Mouse (Mus musculus): Measurements from ENCODE around the gene Prkar2a. TPM values are rescaled to one million over a fixed set of nuclear protein-coding genes. Genes with fewer than 3 reads are reported as not detected.

Gene Prkar2a
- polyA plus RNA-seq, 1 experiment from 2014 or later: 54.1 TPM

DNA sequence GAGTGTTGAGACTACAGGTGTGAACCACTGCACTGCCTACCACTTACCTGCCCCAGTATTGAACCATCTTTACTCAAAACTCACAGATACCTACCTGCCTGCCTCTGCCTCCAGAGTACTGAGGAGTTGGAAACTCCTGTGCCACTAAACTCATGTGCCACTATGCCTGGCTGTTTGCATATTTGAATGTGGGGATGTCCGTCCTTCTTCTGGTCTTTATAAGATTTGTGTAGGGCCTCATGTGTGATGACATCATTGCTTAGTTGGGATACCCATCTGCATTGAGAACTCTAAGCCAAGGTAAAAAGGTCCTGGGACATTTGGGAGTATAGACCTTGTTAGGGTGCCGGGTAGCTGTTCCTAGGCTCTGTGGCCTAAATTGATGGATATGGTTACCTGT, 98.0 kb downstream of the Prkar2a start:
- Histone ChIP-seq H3K9ac (ENCODE audit: low read length) (no peak overlapping the region), H3K4me1 (replicated peaks; ENCODE audit: control insufficient read depth, insufficient read depth, low read length) (peaks cover 15% of the 10 kb centered on the region), H3K9me3 (ENCODE audit: control insufficient read depth, low read length) (no peaks in the 10 kb centered on the region), H3K27me3 (ENCODE audit: control insufficient read depth, insufficient read depth, low read length) (no peaks in the 10 kb centered on the region), H3K4me2 (ENCODE audit: low read depth, low read length, severe bottlenecking) (no peak overlapping the region), H3K27ac (ENCODE audit: low read depth, low read length) (no peak overlapping the region), H3K36me3 (ENCODE audit: control insufficient read depth, insufficient read depth, low read length) (no peaks in the 10 kb centered on the region), H3K4me3 (ENCODE audit: low read depth, low read length) (no peak overlapping the region)
- DNase-seq (ENCODE audit: low spot score): no peak
- no peak for ATAC-seq (replicated peaks; ENCODE audit: low FRiP score)
- WGBS: 93% methylated on average over 2 of the region's 2 CpGs

DNA sequence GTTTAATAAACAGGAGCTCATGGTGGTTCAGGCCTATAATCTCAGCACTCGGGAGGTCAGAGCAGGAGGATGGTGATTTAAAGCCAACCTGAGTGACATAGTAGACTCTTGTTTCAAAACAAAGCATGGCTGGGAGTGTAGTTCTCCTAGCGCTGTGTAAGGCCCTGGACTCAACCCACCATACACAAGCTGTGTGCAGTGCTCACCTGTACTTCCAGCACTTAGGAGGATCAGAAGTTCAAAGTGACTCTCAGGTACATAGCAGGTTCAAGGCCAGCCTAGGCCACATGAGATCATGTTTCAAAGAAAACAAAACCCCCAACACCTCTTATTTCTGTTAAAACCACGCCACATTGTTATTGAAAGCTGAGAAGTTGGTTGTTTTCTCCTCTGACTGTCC, 99.6 kb downstream of the Prkar2a start:
- Histone ChIP-seq H3K27me3 (ENCODE audit: control insufficient read depth, insufficient read depth, low read length) (no peaks in the 10 kb centered on the region), H3K9me3 (ENCODE audit: control insufficient read depth, low read length) (no peaks in the 10 kb centered on the region), H3K4me2 (ENCODE audit: low read depth, low read length, severe bottlenecking) (no peak overlapping the region), H3K4me1 (replicated peaks; ENCODE audit: control insufficient read depth, insufficient read depth, low read length) (peaks cover 15% of the 10 kb centered on the region), H3K9ac (ENCODE audit: low read length) (no peak overlapping the region), H3K4me3 (ENCODE audit: low read depth, low read length) (no peak overlapping the region), H3K27ac (ENCODE audit: low read depth, low read length) (no peak overlapping the region), H3K36me3 (ENCODE audit: control insufficient read depth, insufficient read depth, low read length) (no peaks in the 10 kb centered on the region)
- ATAC-seq (replicated peaks; ENCODE audit: low FRiP score) (no peak), DNase-seq (ENCODE audit: low spot score) (no peak)
- WGBS: 80% methylated on average over 3 of the region's 3 CpGs

DNA sequence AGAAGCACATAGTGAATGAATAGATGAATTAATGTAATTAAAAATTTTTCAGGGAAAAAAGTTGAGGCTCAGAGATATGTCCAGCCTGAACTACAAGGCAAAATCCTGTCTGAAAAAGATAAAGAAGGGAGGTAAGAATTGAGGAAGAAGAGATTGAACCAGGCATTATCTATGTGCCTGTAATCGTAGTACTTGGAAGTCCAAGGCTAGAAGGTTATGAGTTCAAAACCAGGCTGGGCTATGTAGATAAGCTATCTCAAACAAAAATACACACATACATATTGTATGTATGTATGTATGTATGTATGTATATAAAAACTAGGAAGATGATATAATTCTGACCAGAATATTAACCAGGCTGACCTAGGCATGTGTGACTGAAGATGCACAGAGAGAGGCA, 103.2 kb downstream of the Prkar2a start:
- 83% methylated on average over 1 of the region's 1 CpGs for WGBS
- Histone ChIP-seq H3K27me3 (ENCODE audit: control insufficient read depth, insufficient read depth, low read length) (no peaks in the 10 kb centered on the region), H3K9me3 (ENCODE audit: control insufficient read depth, low read length) (no peaks in the 10 kb centered on the region), H3K27ac (ENCODE audit: low read depth, low read length) (no peak overlapping the region), H3K4me3 (ENCODE audit: low read depth, low read length) (no peak overlapping the region), H3K9ac (ENCODE audit: low read length) (no peak overlapping the region), H3K4me2 (ENCODE audit: low read depth, low read length, severe bottlenecking) (no peak overlapping the region), H3K36me3 (ENCODE audit: control insufficient read depth, insufficient read depth, low read length) (peaks cover 2% of the 10 kb centered on the region; the same call in 1 of the 2 replicates), H3K4me1 (replicated peaks; ENCODE audit: control insufficient read depth, insufficient read depth, low read length) (peaks cover 9% of the 10 kb centered on the region; the same call in 1 of the 2 replicates)
- no peak for DNase-seq (ENCODE audit: low spot score)
- ATAC-seq (replicated peaks; ENCODE audit: low FRiP score): no peak

DNA sequence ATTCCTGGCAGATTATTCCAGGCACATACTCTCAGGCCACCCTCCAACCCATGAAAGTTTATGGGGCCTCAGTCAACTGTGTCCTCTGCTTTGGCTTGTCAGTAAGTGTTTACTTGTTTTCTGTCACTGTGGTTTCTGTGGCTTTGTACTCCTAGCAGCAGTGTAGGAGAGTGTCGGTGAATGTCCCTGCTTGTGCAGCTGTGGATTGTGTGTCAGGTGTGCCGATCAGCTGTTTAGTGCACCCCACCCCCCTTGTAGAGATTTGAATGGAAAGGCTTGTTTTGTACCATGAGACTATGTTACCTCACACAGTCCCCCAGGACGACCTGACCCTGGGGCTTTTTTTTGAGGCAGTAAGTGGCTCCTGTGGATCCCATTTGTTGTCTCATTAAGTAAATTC, 103.6 kb downstream of the Prkar2a start:
- Histone ChIP-seq H3K4me3 (ENCODE audit: low read depth, low read length) (no peak overlapping the region), H3K9ac (ENCODE audit: low read length) (no peak overlapping the region), H3K4me1 (replicated peaks; ENCODE audit: control insufficient read depth, insufficient read depth, low read length) (peaks cover 7% of the 10 kb centered on the region; the same call in 1 of the 2 replicates), H3K9me3 (ENCODE audit: control insufficient read depth, low read length) (no peaks in the 10 kb centered on the region), H3K27me3 (ENCODE audit: control insufficient read depth, insufficient read depth, low read length) (no peaks in the 10 kb centered on the region), H3K4me2 (ENCODE audit: low read depth, low read length, severe bottlenecking) (no peak overlapping the region), H3K27ac (ENCODE audit: low read depth, low read length) (no peak overlapping the region), H3K36me3 (ENCODE audit: control insufficient read depth, insufficient read depth, low read length) (peaks cover 2% of the 10 kb centered on the region; the same call in 1 of the 2 replicates)
- ATAC-seq (replicated peaks; ENCODE audit: low FRiP score) (no peak), DNase-seq (ENCODE audit: low spot score) (no peak)
- 45% methylated on average over 3 of the region's 3 CpGs for WGBS

DNA sequence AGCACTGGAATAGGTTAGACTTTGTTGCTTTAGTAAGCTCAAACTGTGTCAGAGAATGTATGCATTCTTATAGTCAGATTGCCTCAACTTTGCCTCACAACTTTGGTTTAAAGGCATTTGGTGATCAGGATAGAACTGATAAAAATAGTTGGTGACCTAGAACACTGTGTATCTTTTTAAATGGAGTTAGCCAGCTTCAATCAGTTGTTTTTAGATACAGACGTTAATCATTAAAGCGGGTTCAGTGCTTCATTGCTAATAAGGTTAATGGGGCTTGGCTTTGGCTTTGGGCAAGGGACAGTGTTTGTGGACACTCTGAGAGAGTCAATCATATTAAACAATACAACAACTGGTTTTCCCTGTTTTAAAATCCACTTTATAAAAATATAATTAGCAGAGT, 106.2 kb downstream of the Prkar2a start:
- Histone ChIP-seq H3K9ac (ENCODE audit: low read length) (no peak overlapping the region), H3K9me3 (ENCODE audit: control insufficient read depth, low read length) (no peaks in the 10 kb centered on the region), H3K27ac (ENCODE audit: low read depth, low read length) (no peak overlapping the region), H3K4me2 (ENCODE audit: low read depth, low read length, severe bottlenecking) (no peak overlapping the region), H3K4me3 (ENCODE audit: low read depth, low read length) (no peak overlapping the region), H3K36me3 (ENCODE audit: control insufficient read depth, insufficient read depth, low read length) (peaks cover 2% of the 10 kb centered on the region; the same call in 1 of the 2 replicates), H3K27me3 (ENCODE audit: control insufficient read depth, insufficient read depth, low read length) (no peaks in the 10 kb centered on the region), H3K4me1 (replicated peaks; ENCODE audit: control insufficient read depth, insufficient read depth, low read length) (peaks cover 6% of the 10 kb centered on the region; the same call in 1 of the 2 replicates)
- ATAC-seq (replicated peaks; ENCODE audit: low FRiP score): no peak
- 62% methylated on average over 2 of the region's 2 CpGs for WGBS
- no peak for DNase-seq (ENCODE audit: low spot score)

DNA sequence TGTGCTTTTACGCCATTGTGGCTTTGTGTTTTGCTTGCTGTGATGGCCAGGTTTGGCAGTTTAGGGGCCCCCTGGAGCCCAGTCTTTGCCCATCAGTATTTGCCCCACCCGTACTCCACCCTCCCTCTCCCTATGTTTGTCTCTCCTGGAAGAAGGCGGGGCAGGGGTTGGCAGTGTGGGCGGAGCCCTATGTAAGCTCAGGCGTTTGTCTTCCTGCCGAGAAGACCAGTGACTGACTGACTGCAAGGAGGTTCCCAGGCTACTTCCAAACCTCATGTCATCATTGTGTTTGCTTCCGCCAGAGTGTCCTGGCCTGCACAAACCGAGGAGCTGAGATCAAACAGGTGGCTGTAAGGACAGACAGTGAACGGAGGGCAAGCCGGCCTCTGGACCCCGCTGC, 106.6 kb downstream of the Prkar2a start:
- H3K4me2 ChIP-seq (ENCODE audit: low read depth, low read length, severe bottlenecking): no peak overlapping the region
- no peak overlapping the region for H3K9ac ChIP-seq (ENCODE audit: low read length)
- no peak overlapping the region for H3K27ac ChIP-seq (ENCODE audit: low read depth, low read length)
- DNase-seq (ENCODE audit: low spot score) (no peak), ATAC-seq (replicated peaks; ENCODE audit: low FRiP score) (peak; percentile 42; the same call in 1 of the 2 replicates)
- H3K9me3 ChIP-seq (ENCODE audit: control insufficient read depth, low read length): no peaks in the 10 kb centered on the region
- H3K27me3 ChIP-seq (ENCODE audit: control insufficient read depth, insufficient read depth, low read length): no peaks in the 10 kb centered on the region
- no peak overlapping the region for H3K4me3 ChIP-seq (ENCODE audit: low read depth, low read length)
- 36% methylated on average over 11 of the region's 11 CpGs for WGBS
- H3K36me3 ChIP-seq (ENCODE audit: control insufficient read depth, insufficient read depth, low read length): peaks cover 2% of the 10 kb centered on the region; the same call in 1 of the 2 replicates
- peaks cover 6% of the 10 kb centered on the region; the same call in 1 of the 2 replicates for H3K4me1 ChIP-seq (replicated peaks; ENCODE audit: control insufficient read depth, insufficient read depth, low read length)

DNA sequence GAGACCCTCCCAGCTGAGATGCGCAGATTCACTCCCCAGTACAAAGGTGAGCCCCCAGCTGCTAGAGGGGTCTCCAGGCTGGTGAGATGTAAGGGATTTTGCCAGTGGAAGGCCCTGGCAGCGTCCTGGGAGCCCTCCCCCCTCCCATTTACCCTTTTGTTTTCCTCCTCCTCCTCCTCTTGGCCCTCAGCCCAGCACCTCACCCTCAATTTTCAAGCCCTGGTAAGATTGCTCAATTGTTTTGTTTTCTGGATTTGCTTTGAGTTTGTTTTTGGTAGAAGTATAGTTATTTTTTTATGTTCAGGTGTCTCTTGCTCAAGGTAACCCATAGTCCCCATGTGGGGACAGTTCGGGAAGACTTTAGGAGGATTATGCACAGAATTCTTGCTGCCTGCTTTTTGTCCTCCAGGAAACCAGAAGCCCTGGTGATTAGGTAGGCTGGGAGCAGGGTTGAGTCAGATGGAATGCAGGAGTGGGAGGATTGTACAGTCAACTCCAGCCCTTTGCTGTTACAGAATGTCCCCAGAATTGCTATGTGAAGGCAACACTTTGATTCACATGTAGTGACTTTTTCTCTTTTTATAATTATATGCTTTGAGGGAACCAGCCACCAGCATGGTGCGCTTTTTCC, 107.4 kb downstream of the Prkar2a start:
- WGBS: 70% methylated on average over 4 of the region's 4 CpGs
- Histone ChIP-seq H3K4me3 (ENCODE audit: low read depth, low read length) (no peak overlapping the region), H3K4me2 (ENCODE audit: low read depth, low read length, severe bottlenecking) (no peak overlapping the region), H3K27me3 (ENCODE audit: control insufficient read depth, insufficient read depth, low read length) (no peaks in the 10 kb centered on the region), H3K9ac (ENCODE audit: low read length) (no peak overlapping the region), H3K27ac (ENCODE audit: low read depth, low read length) (no peak overlapping the region), H3K4me1 (replicated peaks; ENCODE audit: control insufficient read depth, insufficient read depth, low read length) (peaks cover 6% of the 10 kb centered on the region; the same call in 1 of the 2 replicates), H3K36me3 (ENCODE audit: control insufficient read depth, insufficient read depth, low read length) (peaks cover 4% of the 10 kb centered on the region; the same call in 1 of the 2 replicates), H3K9me3 (ENCODE audit: control insufficient read depth, low read length) (no peaks in the 10 kb centered on the region)
- no peak for ATAC-seq (replicated peaks; ENCODE audit: low FRiP score)
- no peak for DNase-seq (ENCODE audit: low spot score)

DNA sequence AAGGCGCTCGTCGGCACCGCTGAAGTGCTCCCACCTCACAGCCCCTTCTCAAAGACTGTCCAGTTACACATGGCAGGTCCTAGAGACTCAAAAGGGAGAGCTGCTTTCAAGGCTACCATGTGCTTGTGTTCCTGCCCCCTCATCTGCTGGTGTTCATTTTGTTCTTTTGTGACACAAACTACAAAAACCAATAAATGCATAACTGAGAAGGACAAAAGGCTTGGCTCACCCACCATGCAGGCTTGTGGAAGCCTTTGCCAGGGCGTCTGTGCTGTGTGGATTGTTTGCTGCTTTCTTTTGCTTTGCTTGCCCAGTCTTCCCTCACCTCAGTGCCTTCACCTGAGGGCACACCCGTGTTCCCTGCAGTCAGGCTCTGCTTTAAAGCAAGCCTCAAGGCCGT, 108.4 kb downstream of the Prkar2a start:
- peaks cover 6% of the 10 kb centered on the region; the same call in 1 of the 2 replicates for H3K4me1 ChIP-seq (replicated peaks; ENCODE audit: control insufficient read depth, insufficient read depth, low read length)
- WGBS: 89% methylated on average over 7 of the region's 7 CpGs
- H3K27me3 ChIP-seq (ENCODE audit: control insufficient read depth, insufficient read depth, low read length): no peaks in the 10 kb centered on the region
- H3K9me3 ChIP-seq (ENCODE audit: control insufficient read depth, low read length): no peaks in the 10 kb centered on the region
- H3K9ac ChIP-seq (ENCODE audit: low read length): no peak overlapping the region
- no peak for DNase-seq (ENCODE audit: low spot score)
- H3K36me3 ChIP-seq (ENCODE audit: control insufficient read depth, insufficient read depth, low read length): peaks cover 4% of the 10 kb centered on the region; the same call in 1 of the 2 replicates
- no peak overlapping the region for H3K4me2 ChIP-seq (ENCODE audit: low read depth, low read length, severe bottlenecking)
- H3K27ac ChIP-seq (ENCODE audit: low read depth, low read length): no peak overlapping the region
- ATAC-seq (replicated peaks; ENCODE audit: low FRiP score): no peak
- H3K4me3 ChIP-seq (ENCODE audit: low read depth, low read length): no peak overlapping the region
